Mouse (Mus musculus) kidney, postnatal 10 days (tissue): ENCODE measurements around the gene Mpeg1.

Experiments
- DNase-seq: peaks from one replicate; pipeline ENCODE4 v3.0.0; 2021; ENCODE audit warnings: mixed read lengths

The Mpeg1 gene

GRCm38 (mm10) chr19:12465530-12466144 lies 5.1 kb downstream of the Mpeg1 start:
- no peak for DNase-seq

GRCm38 (mm10) chr19:12466204-12466603 lies 5.6 kb downstream of the Mpeg1 start:
- DNase-seq, result peak; percentile 75

- peak; percentile 34 for DNase-seq
These were observed 6.9 kb downstream of the Mpeg1 start for GRCm38 (mm10) chr19:12467436-12467835.

- no peak for DNase-seq
These were observed 11.3 kb downstream of the Mpeg1 start for GRCm38 (mm10) chr19:12471866-12472265.

GRCm38 (mm10) chr19:12472381-12472976 lies 11.9 kb downstream of the Mpeg1 start:
- no peak for DNase-seq

GRCm38 (mm10) chr19:12473201-12473641 lies 12.6 kb downstream of the Mpeg1 start:
- DNase-seq, result no peak

- DNase-seq, result no peak
These were observed 13.4 kb downstream of the Mpeg1 start for GRCm38 (mm10) chr19:12473951-12474350.

GRCm38 (mm10) chr19:12475380-12476250 lies 15.0 kb downstream of the Mpeg1 start:
- peak; percentile 96 for DNase-seq

GRCm38 (mm10) chr19:12476721-12477270 lies 16.2 kb downstream of the Mpeg1 start:
- peak; percentile 42 for DNase-seq

- DNase-seq, result no peak
These were observed 17.8 kb downstream of the Mpeg1 start for GRCm38 (mm10) chr19:12478369-12478768.

- DNase-seq, result peak; percentile 53
These were observed 23.2 kb downstream of the Mpeg1 start for GRCm38 (mm10) chr19:12483782-12484181.

GRCm38 (mm10) chr19:12484210-12484609 lies 23.6 kb downstream of the Mpeg1 start:
- DNase-seq, result peak; percentile 27

GRCm38 (mm10) chr19:12485223-12485622 lies 24.6 kb downstream of the Mpeg1 start:
- no peak for DNase-seq

- no peak for DNase-seq
These were observed 25.1 kb downstream of the Mpeg1 start for GRCm38 (mm10) chr19:12485631-12486030.

- DNase-seq, result peak; percentile 86
These were observed 26.3 kb downstream of the Mpeg1 start for GRCm38 (mm10) chr19:12486875-12487274.

GRCm38 (mm10) chr19:12487511-12488204 lies 27.1 kb downstream of the Mpeg1 start:
- DNase-seq, result no peak

- peak; percentile 47 for DNase-seq
These were observed 27.8 kb downstream of the Mpeg1 start for GRCm38 (mm10) chr19:12488205-12488966.

- peak; percentile 77 for DNase-seq
These were observed 28.5 kb downstream of the Mpeg1 start for GRCm38 (mm10) chr19:12488969-12489674.

- DNase-seq, result no peak
These were observed 29.3 kb downstream of the Mpeg1 start for GRCm38 (mm10) chr19:12489675-12490570.

GRCm38 (mm10) chr19:12491636-12492035 lies 31.1 kb downstream of the Mpeg1 start:
- no peak for DNase-seq
